Mouse (Mus musculus): ENCODE results near the gene Tlcd2. TPM values are rescaled to one million over a fixed set of nuclear protein-coding genes. Genes with fewer than 3 reads are reported as not detected.

The Tlcd2 gene
- polyA plus RNA-seq (2012; rRNA removed), result 0.84 and 1.3 TPM in 2 replicates

DNA sequence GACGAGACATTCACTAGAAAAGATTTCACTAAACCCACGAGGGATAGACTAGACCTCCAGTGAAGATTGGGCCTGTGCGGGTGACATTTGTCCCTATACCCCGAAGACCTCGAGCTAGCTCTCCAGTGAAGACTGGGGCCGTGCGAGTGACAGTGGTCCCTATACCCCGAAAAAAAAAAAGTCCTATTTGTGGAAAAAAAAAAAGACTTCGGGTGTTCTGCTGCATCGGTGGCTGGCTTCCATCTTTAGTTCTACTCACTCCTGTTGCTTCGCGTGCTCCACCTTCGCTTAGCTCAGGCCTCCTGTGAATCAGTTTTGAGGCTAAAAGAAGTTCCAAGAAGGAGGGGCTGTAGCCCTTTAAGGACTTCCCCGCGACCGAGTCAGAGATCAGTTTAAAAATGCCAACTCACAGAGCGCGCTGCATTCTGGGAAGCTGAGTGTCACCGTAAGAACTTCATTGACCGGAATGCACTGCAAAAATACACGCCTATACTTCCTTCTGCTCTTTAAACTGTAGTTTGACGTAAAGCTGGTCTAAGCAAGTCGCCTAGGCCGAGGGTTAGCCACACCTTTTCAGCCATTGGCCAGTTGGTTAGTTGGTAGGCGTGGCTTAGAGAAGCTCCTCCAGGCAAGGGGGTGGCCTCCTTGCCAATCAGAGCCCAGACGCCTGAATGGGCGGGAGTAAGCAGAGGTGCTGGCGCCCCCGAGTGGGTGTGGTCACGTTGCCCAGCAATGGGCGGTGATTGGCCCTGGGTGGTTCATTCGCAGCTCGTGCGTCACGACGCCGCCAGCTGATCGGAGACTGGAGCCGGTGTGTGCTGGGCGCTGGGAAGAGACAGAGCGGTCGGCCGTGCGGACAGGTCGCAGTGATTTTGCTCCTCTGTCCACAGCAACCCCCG, at the start of gene Tlcd2:
Gene Tlcd2 (plus strand): TSS at position 872 of the 899 bp plus-strand sequence.
- DNase-seq (ENCODE audit: extremely low spot score in 1 of 2, low spot score in 1 of 2), result peak; percentile 99 to 100

GRCm38 (mm10) chr11:75415096-75415495, 46.4 kb upstream of the Tlcd2 start:
- DNase-seq (ENCODE audit: extremely low spot score in 1 of 2, low spot score in 1 of 2), result no peak

GRCm38 (mm10) chr11:75415994-75416393, 45.5 kb upstream of the Tlcd2 start:
- DNase-seq (ENCODE audit: extremely low spot score in 1 of 2, low spot score in 1 of 2), result no peak

GRCm38 (mm10) chr11:75420037-75420436, 41.5 kb upstream of the Tlcd2 start:
- DNase-seq (ENCODE audit: extremely low spot score in 1 of 2, low spot score in 1 of 2), result no peak

DNA sequence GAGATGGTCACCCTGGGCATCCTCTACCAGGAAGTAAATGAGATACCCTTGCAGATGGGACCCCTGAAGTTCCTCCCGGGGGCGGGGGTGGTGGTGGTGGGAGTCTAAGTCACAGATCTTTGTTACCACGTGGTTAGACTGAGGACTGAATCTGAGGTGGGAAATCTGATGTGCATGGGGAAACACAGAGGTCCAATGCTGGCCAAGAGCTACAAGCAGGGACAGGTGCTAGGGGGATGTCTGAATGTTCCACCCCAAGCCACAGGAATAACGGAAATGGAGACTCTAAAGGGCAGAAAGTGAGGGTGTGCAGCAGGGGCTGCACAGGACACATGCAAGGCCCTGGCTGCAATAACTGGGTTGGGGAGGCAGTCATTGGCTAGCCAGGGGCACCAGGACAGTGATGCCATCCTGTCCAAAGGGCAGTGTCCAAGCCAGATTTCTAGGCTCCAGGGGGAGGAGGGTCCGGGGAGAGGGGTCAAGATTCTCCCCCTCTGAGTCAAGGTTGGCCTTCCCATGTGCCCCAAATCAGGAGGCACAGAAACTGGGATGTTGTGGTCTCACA, 40.6 kb upstream of the Tlcd2 start:
- DNase-seq (ENCODE audit: extremely low spot score in 1 of 2, low spot score in 1 of 2), result no peak

DNA sequence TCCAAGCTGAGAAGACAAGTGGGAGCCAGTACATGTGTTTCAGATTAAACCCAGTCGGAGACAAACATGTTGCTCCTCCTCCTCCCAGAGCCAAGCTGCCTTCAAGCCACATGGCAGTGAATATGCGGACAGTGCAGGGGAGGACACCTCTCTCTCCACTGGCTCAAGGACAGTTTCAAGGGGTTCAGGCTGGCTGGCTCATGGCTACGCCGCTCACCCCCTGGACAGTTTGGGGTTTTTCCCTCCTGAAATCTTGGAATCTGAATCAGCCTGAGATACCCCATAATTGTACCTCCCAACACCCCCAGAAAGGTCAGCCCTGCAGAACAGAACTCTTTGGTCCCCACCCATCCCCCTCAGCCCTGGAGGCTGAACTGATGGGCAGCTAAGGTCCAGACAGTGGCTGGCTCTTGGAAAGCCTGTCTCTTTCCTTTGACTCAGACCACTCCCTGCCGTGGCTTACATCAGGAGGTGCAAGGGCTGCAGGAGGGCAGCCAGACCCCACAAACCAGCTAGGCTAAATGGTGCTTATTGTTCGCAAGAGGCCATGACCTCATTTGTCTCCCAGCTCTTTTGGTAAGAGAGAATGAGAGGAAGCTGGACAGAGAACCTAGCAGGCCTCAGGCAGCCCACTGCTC, 40.0 kb upstream of the Tlcd2 start:
- DNase-seq (ENCODE audit: extremely low spot score in 1 of 2, low spot score in 1 of 2), result no peak

DNA sequence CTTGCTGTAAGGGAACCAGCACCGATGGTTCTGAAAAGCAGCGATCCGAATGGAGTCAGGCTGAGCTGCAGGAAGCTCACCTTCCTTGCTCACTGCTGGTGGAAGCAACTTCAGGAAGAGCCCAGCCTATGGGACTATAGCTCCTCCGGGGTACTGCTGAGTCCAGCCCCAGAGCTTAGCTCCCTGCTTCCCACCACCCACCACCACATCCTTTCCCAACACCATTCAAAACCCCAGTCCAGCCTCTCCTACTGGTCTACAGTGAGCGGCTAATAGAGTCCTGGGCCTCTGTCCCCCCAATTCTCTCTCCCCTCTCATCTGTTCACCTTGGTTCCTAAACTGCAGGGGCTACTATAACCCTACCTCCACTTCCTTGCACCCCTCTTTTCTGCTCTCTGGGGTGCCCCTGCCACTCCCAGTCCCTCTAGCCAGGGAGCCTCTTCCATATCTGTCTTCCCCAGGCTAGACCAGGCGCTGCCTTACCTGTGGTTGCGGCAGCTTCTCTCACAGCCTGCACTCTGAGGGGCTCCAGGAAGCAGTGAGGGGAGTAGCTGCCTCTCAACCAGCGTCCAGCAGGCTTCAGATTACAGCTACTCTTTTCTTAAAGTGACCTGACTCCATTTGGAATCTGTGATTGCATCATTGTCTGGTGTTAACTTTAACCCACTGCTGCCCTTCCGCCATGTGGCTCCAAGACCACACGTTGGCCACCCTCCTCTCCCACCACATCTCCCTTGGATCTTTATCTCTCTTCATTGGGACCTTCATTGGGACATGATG, 39.3 kb upstream of the Tlcd2 start, which contains the start of gene Serpinf1:
Gene Serpinf1 (minus strand): TSS at position 689 of the 780 bp plus-strand sequence.
- no peak for DNase-seq (ENCODE audit: extremely low spot score in 1 of 2, low spot score in 1 of 2)

- DNase-seq (ENCODE audit: extremely low spot score in 1 of 2, low spot score in 1 of 2), result no peak
Measured at GRCm38 (mm10) chr11:75423091-75423490, 38.4 kb upstream of the Tlcd2 start.

DNA sequence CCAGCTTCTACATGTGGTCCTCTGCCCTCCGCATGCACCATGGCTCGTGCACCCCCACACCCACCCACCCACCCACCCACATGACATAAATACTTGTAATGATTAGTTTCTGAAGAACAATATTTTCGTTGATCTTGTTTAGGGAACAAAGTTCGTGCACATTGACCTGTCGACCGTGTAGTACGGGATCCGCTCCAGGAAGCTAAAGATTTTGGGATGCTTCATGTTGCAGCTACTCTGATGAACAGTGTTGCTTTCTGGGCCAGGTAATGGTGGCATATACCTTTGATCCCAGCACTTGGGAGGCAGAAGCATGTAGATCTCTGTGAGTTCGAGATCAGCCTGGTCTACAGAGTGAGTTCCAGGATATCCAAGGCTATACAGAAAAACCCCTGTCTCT, 37.5 kb upstream of the Tlcd2 start:
- no peak for DNase-seq (ENCODE audit: extremely low spot score in 1 of 2, low spot score in 1 of 2)

GRCm38 (mm10) chr11:75424459-75424858, 37.1 kb upstream of the Tlcd2 start:
- DNase-seq (ENCODE audit: extremely low spot score in 1 of 2, low spot score in 1 of 2), result no peak

GRCm38 (mm10) chr11:75429019-75429705, 32.4 kb upstream of the Tlcd2 start:
- no peak for DNase-seq (ENCODE audit: extremely low spot score in 1 of 2, low spot score in 1 of 2)

DNA sequence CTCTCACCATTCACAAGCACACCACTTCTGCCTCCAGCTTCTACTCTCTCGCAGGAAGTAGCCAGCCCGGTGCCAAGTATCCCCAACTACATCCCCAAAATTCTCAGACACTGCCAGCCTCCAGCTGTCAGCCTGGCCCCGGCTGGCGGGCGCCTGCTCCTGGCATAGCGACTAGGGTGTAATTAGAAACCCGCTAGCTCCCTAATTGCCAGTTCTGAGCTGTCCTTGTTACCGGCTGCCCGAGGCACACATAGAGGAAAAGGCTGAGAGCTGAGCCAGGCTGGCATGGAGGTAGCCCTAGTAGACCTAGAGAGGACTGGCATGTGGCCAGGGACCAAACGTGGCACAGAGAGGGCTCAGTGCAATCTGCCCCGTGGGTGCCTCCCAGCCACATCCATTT, 30.2 kb upstream of the Tlcd2 start:
- DNase-seq (ENCODE audit: extremely low spot score in 1 of 2, low spot score in 1 of 2), result peak; percentile 72 to 76

DNA sequence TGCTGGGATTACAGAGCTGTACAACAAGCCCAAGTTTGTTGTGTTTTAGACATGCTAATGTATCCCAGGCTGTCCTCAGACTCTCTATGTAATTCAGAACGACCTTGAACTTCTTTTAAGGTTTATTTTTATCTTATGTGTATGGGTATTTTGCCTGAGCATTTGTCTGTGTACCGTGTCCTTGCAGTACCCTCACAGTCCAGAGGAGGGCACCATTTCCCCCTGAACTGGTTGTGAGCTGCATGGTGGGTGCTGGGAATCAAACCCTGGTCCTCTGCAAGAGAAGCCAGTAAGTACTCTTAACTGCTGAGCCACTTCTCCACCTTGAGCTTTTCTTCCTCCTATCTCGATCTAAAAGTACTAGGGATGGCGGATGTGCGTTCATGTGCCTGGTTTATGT, 27.4 kb upstream of the Tlcd2 start:
- no peak for DNase-seq (ENCODE audit: extremely low spot score in 1 of 2, low spot score in 1 of 2)

DNA sequence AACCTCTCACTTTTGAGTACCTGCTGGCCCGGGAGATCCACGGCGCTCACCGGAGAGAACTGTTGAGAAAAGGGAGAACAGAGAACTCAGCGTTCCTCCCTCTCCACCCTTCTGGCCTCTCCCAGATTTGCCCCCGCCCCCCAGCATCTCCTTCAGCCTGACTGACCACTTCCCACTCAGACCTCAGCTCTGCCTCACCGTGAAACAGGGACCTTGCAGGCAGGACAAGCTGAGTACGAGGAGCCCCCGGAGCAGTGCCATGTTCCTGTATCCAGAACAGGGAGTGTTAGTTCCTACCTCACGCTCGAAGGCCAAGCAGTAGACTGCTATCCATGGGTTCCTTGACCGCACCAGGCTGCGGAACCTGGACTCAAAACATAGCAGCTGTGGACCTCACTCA, 23.3 kb upstream of the Tlcd2 start:
- no peak for DNase-seq (ENCODE audit: extremely low spot score in 1 of 2, low spot score in 1 of 2)

DNA sequence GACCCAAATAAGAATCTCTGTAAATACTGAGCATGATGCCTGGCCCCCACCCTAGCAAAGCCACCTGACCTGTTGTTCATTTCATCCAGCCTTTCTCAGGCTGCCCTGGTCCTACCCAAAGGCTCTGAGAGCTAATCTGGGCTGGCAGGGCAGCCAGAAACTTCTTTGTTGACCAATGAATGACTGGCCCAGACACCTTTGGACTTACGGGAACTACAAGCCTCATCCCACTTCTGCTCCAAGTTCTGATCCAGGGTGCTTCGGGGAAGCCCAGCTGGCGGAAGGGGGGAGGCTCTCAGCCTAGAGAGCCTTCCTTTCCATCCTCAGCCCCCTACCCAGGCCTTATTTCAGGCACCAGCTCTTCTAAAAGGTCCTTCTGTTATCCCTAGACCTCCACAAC, 22.7 kb upstream of the Tlcd2 start:
- DNase-seq (ENCODE audit: extremely low spot score in 1 of 2, low spot score in 1 of 2), result no peak

GRCm38 (mm10) chr11:75439363-75439762, 22.2 kb upstream of the Tlcd2 start, which contains the start of gene Serpinf2:
Gene Serpinf2, minus strand, starts transcription at chr11:75439591.
- no peak for DNase-seq (ENCODE audit: extremely low spot score in 1 of 2, low spot score in 1 of 2)

- no peak for DNase-seq (ENCODE audit: extremely low spot score in 1 of 2, low spot score in 1 of 2)
Measured at GRCm38 (mm10) chr11:75439951-75440350, 21.6 kb upstream of the Tlcd2 start.

GRCm38 (mm10) chr11:75441034-75441433, 20.5 kb upstream of the Tlcd2 start:
- DNase-seq (ENCODE audit: extremely low spot score in 1 of 2, low spot score in 1 of 2), result no peak

GRCm38 (mm10) chr11:75441601-75442000, 19.9 kb upstream of the Tlcd2 start:
- no peak for DNase-seq (ENCODE audit: extremely low spot score in 1 of 2, low spot score in 1 of 2)

GRCm38 (mm10) chr11:75443711-75444110, 17.8 kb upstream of the Tlcd2 start:
- DNase-seq (ENCODE audit: extremely low spot score in 1 of 2, low spot score in 1 of 2), result no peak

Measured in frontal cortex, adult 2 months (tissue).